Mouse (Mus musculus) left cerebral cortex, postnatal 36 days (tissue): ENCODE data around the gene Gm49355. TPM values are rescaled to one million over a fixed set of nuclear protein-coding genes. Genes with fewer than 3 reads are reported as not detected.

Experiments
- DNase-seq, 2 experiments: peaks; one replicate each; pipeline ENCODE4 v3.0.0; 2021 to 2022; ENCODE audit warnings: low spot score in 2 of 2, mixed read lengths in 1 of 2
- intact Hi-C: fragments of 180-260 bp; cut with DNase I; formaldehyde crosslinking; loops from one replicate; pipeline ENCODE4 v1.15.1; 2025
- total RNA-seq, 2 experiments: library from RNA; stranded (reverse); gene quantifications; 2 replicates each; pipeline ENCODE4 v1.2.3; 2021

Gene Gm49355
- total RNA-seq, 2 experiments from 2014 or later, result not detected

- peak in 1 of 2 experiments; percentile 32 for DNase-seq
- intact Hi-C loops, result no loop called here
Measured at GRCm38 (mm10) chr14:12341075-12341788, 57.5 kb downstream of the Gm49355 start.

- DNase-seq, result no peak
- intact Hi-C loops, result no loop called here
Measured at GRCm38 (mm10) chr14:12341789-12342457, 58.1 kb downstream of the Gm49355 start.

GRCm38 (mm10) chr14:12342458-12343131, 58.8 kb downstream of the Gm49355 start:
- intact Hi-C loops, result no loop called here
- DNase-seq, result no peak

GRCm38 (mm10) chr14:12343451-12343941, 59.7 kb downstream of the Gm49355 start:
- intact Hi-C loops, result no loop called here
- no peak for DNase-seq

GRCm38 (mm10) chr14:12344061-12344745, 60.4 kb downstream of the Gm49355 start:
- peak in 1 of 2 experiments; percentile 38 for DNase-seq
- intact Hi-C loops, result no loop called here

- peak; percentile 24 to 58 for DNase-seq
- intact Hi-C loops, result no loop called here
Measured at GRCm38 (mm10) chr14:12344746-12345240, 61.0 kb downstream of the Gm49355 start.

GRCm38 (mm10) chr14:12345241-12345921, 61.6 kb downstream of the Gm49355 start:
- DNase-seq, result peak; percentile 35 to 52
- intact Hi-C loops, result no loop called here

GRCm38 (mm10) chr14:12346011-12346864, 62.5 kb downstream of the Gm49355 start:
- intact Hi-C loops, result no loop called here
- no peak for DNase-seq

- intact Hi-C loops, result no loop called here
- DNase-seq, result no peak
Measured at GRCm38 (mm10) chr14:12346865-12347600, 63.3 kb downstream of the Gm49355 start.

- intact Hi-C loops, result no loop called here
- DNase-seq, result no peak
Measured at GRCm38 (mm10) chr14:12348089-12348488, 64.3 kb downstream of the Gm49355 start, which contains the start of gene Fezf2. Gene Fezf2 (minus strand): TSS chr14:12348189.

- intact Hi-C loops, result no loop called here
- no peak for DNase-seq
Measured at GRCm38 (mm10) chr14:12349334-12350090, 65.7 kb downstream of the Gm49355 start.

- DNase-seq, result no peak
- intact Hi-C loops, result no loop called here
Measured at GRCm38 (mm10) chr14:12350271-12350916, 66.6 kb downstream of the Gm49355 start.
